Mouse (Mus musculus): ENCODE measurements around the gene Rbsn. TPM values are rescaled to one million over a fixed set of nuclear protein-coding genes. Genes with fewer than 3 reads are reported as not detected.
A peak's percentile ranks its signal among the peaks of the same experiment; 100 is the strongest.

The Rbsn gene
- 10 to 100 TPM; 40.7 to 49.9 TPM for total RNA-seq (2021)
- long read RNA-seq, experiment 1, full-length matches to known transcripts, result 25 of 43 reads
- long read RNA-seq, experiment 1, partial matches to known transcripts, result 1 of 43 reads
- long read RNA-seq, experiment 1, other reads (novel, unspliced or antisense), result 17 of 43 reads
- long read RNA-seq, experiment 2, full-length matches to known transcripts, result 15 of 31 reads
- long read RNA-seq, experiment 2, partial matches to known transcripts, result 2 of 31 reads
- long read RNA-seq, experiment 2, other reads (novel, unspliced or antisense), result 14 of 31 reads

- DNase-seq (ENCODE audit: low spot score in 2 of 2), result peak; percentile 90 to 95
These were observed at the start of gene Rbsn for GRCm38 (mm10) chr6:92214773-92215449. Gene Rbsn, minus strand, starts transcription at chr6:92214925.

- DNase-seq (ENCODE audit: low spot score in 2 of 2), result no peak
These were observed 46.6 kb upstream of the Rbsn start for GRCm38 (mm10) chr6:92261162-92261843.

- DNase-seq (ENCODE audit: low spot score in 2 of 2), result no peak
These were observed 40.6 kb upstream of the Rbsn start for GRCm38 (mm10) chr6:92255346-92255745.

GRCm38 (mm10) chr6:92253253-92253870, 38.6 kb upstream of the Rbsn start:
- no peak for DNase-seq (ENCODE audit: low spot score in 2 of 2)

GRCm38 (mm10) chr6:92247215-92247919, 32.6 kb upstream of the Rbsn start:
- no peak for DNase-seq (ENCODE audit: low spot score in 2 of 2)

GRCm38 (mm10) chr6:92246335-92246734, 31.6 kb upstream of the Rbsn start:
- no peak for DNase-seq (ENCODE audit: low spot score in 2 of 2)

GRCm38 (mm10) chr6:92244591-92244990, 29.9 kb upstream of the Rbsn start, which contains the start of gene Trh:
Gene Trh, minus strand, starts transcription at chr6:92244650.
- DNase-seq (ENCODE audit: low spot score in 2 of 2), result no peak

- DNase-seq (ENCODE audit: low spot score in 2 of 2), result peak; percentile 56 to 58
These were observed 26.6 kb upstream of the Rbsn start for GRCm38 (mm10) chr6:92241178-92241906.

- DNase-seq (ENCODE audit: low spot score in 2 of 2), result no peak
These were observed 20.3 kb upstream of the Rbsn start for GRCm38 (mm10) chr6:92235036-92235435.

- no peak for DNase-seq (ENCODE audit: low spot score in 2 of 2)
These were observed 17.0 kb upstream of the Rbsn start for GRCm38 (mm10) chr6:92231762-92232161.

- DNase-seq (ENCODE audit: low spot score in 2 of 2), result no peak
These were observed 16.6 kb upstream of the Rbsn start for GRCm38 (mm10) chr6:92231356-92231755.

GRCm38 (mm10) chr6:92229586-92229985, 14.9 kb upstream of the Rbsn start:
- no peak for DNase-seq (ENCODE audit: low spot score in 2 of 2)

- no peak for DNase-seq (ENCODE audit: low spot score in 2 of 2)
These were observed 14.4 kb upstream of the Rbsn start for GRCm38 (mm10) chr6:92229103-92229502.

- DNase-seq (ENCODE audit: low spot score in 2 of 2), result no peak
These were observed 10.3 kb upstream of the Rbsn start for GRCm38 (mm10) chr6:92224981-92225380.

- DNase-seq (ENCODE audit: low spot score in 2 of 2), result no peak
These were observed 7.3 kb upstream of the Rbsn start for GRCm38 (mm10) chr6:92222021-92222420.

- no peak for DNase-seq (ENCODE audit: low spot score in 2 of 2)
These were observed 6.9 kb upstream of the Rbsn start for GRCm38 (mm10) chr6:92221604-92222003.

- peak; percentile 47 to 55 for DNase-seq (ENCODE audit: low spot score in 2 of 2)
These were observed 4.7 kb upstream of the Rbsn start for GRCm38 (mm10) chr6:92219445-92219844.

- DNase-seq (ENCODE audit: low spot score in 2 of 2), result no peak
These were observed 511 bp downstream of the Rbsn start for GRCm38 (mm10) chr6:92214055-92214772.

- no peak for DNase-seq (ENCODE audit: low spot score in 2 of 2)
These were observed 15.3 kb downstream of the Rbsn start for GRCm38 (mm10) chr6:92199414-92199813.

- no peak for DNase-seq (ENCODE audit: low spot score in 2 of 2)
These were observed 30.5 kb downstream of the Rbsn start for GRCm38 (mm10) chr6:92184178-92184577.
